Mouse (Mus musculus): ENCODE results near the gene Gm28539. TPM values are rescaled to one million over a fixed set of nuclear protein-coding genes. Genes with fewer than 3 reads are reported as not detected.

Gm28539 gene
- polyA plus RNA-seq, 1 experiment from 2014 or later, result not detected

DNA sequence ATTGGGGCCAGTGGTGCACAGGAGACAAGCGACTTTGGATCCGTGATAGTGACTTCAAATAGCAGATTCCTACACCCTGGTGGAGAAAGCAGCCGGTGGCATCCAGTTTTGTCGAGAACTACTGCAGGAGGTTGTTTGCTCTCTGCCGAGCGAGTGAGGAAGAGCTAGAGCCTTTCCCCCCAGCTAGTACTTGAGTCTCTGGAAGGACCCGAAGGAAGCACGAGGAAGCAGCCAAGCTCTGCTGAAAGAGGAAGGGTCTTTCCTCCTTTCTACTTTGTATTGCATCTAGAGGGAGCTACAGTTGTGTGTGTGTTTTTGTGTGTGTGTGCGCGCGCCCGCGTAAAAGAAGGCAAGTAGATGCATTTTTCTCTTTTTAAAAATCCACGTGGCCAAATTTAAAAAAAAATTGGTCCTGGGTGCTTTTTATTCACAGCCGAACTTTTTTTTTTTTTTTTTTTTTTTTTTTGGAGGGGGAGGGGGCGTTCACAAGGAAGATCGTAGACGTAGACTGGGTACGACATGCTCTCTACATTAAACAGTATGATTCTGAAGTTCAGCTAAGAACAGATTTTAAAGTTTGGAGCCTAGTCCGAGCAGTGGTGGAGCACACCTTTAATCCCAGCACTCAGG lies 41.8 kb downstream of the Gm28539 start:
- 12% methylated on average over 19 of the region's 20 CpGs for WGBS (ENCODE audit: missing documents)
- Histone ChIP-seq H3K27ac (peak overlapping the region; percentile 46), H3K36me3 (ENCODE audit: inconsistent target) (peaks cover 6% of the 10 kb centered on the region), H3K4me3 (ENCODE audit: inconsistent target) (peak overlapping the region; percentile 63), H3K79me2 (ENCODE audit: inconsistent target) (peaks cover 61% of the 10 kb centered on the region)

GRCm38 (mm10) chr16:18884044-18884443 lies 47.7 kb downstream of the Gm28539 start:
- Histone ChIP-seq H3K27ac (no peak overlapping the region), H3K4me3 (ENCODE audit: inconsistent target) (no peak overlapping the region), H3K79me2 (ENCODE audit: inconsistent target) (peaks cover 100% of the 10 kb centered on the region), H3K36me3 (ENCODE audit: inconsistent target) (no peaks in the 10 kb centered on the region)

GRCm38 (mm10) chr16:18893840-18894372 lies 57.5 kb downstream of the Gm28539 start:
- 88% methylated on average over 4 of the region's 4 CpGs for WGBS (ENCODE audit: missing documents)
- H3K27ac ChIP-seq, result no peak overlapping the region
- H3K79me2 ChIP-seq (ENCODE audit: inconsistent target), result peaks cover 59% of the 10 kb centered on the region
- peaks cover 18% of the 10 kb centered on the region for H3K36me3 ChIP-seq (ENCODE audit: inconsistent target)
- H3K4me3 ChIP-seq (ENCODE audit: inconsistent target), result no peak overlapping the region

GRCm38 (mm10) chr16:18895249-18895648 lies 58.9 kb downstream of the Gm28539 start:
- H3K4me3 ChIP-seq (ENCODE audit: inconsistent target), result no peak overlapping the region
- H3K79me2 ChIP-seq (ENCODE audit: inconsistent target), result peaks cover 46% of the 10 kb centered on the region
- WGBS (ENCODE audit: missing documents), result 83% methylated on average over 3 of the region's 3 CpGs
- peaks cover 24% of the 10 kb centered on the region for H3K36me3 ChIP-seq (ENCODE audit: inconsistent target)
- no peak overlapping the region for H3K27ac ChIP-seq

GRCm38 (mm10) chr16:18896429-18896828 lies 60.0 kb downstream of the Gm28539 start:
- Histone ChIP-seq H3K27ac (no peak overlapping the region), H3K36me3 (ENCODE audit: inconsistent target) (peaks cover 35% of the 10 kb centered on the region), H3K4me3 (ENCODE audit: inconsistent target) (no peak overlapping the region)

GRCm38 (mm10) chr16:18905648-18906047 lies 69.3 kb downstream of the Gm28539 start:
- WGBS (ENCODE audit: missing documents), result 92% methylated on average over 1 of the region's 1 CpGs
- no peak overlapping the region for H3K4me3 ChIP-seq (ENCODE audit: inconsistent target)
- H3K27ac ChIP-seq, result no peak overlapping the region
- H3K79me2 ChIP-seq (ENCODE audit: inconsistent target), result no peaks in the 10 kb centered on the region
- peaks cover 14% of the 10 kb centered on the region; the same call in 1 of the 2 replicates for H3K36me3 ChIP-seq (ENCODE audit: inconsistent target)

More at GRCm38 (mm10) chr16:18896429-18896828, 60.0 kb downstream of the Gm28539 start:
- WGBS (ENCODE audit: missing documents), result 94% methylated on average over 10 of the region's 10 CpGs
- H3K79me2 ChIP-seq (ENCODE audit: inconsistent target), result peaks cover 34% of the 10 kb centered on the region

GRCm38 (mm10) chr16:18916064-18916463 lies 79.7 kb downstream of the Gm28539 start:
- H3K4me3 ChIP-seq (ENCODE audit: inconsistent target), result no peak overlapping the region
- H3K27ac ChIP-seq, result no peak overlapping the region
- WGBS (ENCODE audit: missing documents), result 93% methylated on average over 4 of the region's 4 CpGs
- H3K36me3 ChIP-seq (ENCODE audit: inconsistent target), result peaks cover 43% of the 10 kb centered on the region
- H3K79me2 ChIP-seq (ENCODE audit: inconsistent target), result no peaks in the 10 kb centered on the region

GRCm38 (mm10) chr16:18921771-18922170 lies 85.4 kb downstream of the Gm28539 start:
- Histone ChIP-seq H3K79me2 (ENCODE audit: inconsistent target) (no peaks in the 10 kb centered on the region), H3K27ac (no peak overlapping the region), H3K4me3 (ENCODE audit: inconsistent target) (no peak overlapping the region), H3K36me3 (ENCODE audit: inconsistent target) (peaks cover 77% of the 10 kb centered on the region)
- 94% methylated on average over 2 of the region's 2 CpGs for WGBS (ENCODE audit: missing documents)

DNA sequence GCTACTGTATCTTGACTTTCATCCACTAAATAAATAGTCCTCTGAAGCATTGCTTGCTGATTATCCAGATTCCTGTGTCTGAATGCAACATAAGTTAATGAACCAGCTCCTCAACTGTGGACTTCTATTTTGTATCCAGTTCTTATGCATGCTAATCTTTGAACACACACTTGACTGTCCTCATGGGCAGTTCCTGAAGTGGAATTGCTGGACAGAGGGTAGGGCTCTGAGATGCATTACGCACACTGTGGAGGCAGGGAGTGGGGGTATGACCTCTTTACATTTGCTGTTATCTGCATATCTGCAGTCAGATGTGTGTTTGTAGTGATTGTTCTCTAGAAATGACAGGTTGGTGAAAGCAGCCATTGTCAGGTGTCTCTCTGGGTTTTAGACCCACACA lies 91.6 kb downstream of the Gm28539 start:
- WGBS (ENCODE audit: missing documents), result 100% methylated on average over 1 of the region's 1 CpGs
- Histone ChIP-seq H3K79me2 (ENCODE audit: inconsistent target) (no peaks in the 10 kb centered on the region), H3K4me3 (ENCODE audit: inconsistent target) (no peak overlapping the region), H3K27ac (no peak overlapping the region), H3K36me3 (ENCODE audit: inconsistent target) (peaks cover 58% of the 10 kb centered on the region)

DNA sequence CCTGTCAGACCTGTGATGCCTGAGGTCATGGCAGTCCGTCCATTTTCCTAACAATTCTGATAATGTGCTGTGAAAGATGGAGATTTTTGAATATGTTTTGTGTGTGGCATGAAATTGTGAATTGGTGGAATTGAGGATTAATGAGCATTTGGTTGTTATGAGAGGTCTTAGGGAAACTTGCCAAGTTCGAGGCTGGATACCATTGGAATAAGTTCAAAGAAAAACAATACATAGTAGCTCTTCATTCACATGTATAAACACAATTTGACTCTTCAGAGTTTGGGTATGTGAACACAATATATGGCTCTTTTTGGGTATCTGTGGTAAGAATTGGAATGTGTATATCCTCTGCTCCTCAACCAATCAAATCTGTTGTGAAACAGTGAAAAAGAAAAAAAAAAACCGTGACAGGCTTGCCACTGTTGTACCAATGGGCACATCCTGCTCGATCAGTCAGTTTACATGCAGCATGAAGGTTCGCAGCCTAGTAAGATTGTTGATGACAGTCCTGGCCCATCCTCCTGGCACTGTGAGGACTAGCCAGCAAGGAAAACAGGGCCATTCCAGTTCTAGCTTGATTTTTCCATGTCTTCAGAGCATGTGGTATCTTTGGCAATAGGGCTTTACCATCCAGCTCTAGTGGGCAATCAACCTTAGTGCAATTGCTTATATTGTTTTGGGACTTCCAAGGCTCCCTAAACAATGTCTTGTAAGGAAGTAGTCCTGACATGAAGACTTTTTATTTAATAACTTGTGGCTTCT lies 102.1 kb downstream of the Gm28539 start:
- Histone ChIP-seq H3K27ac (no peak overlapping the region), H3K79me2 (ENCODE audit: inconsistent target) (no peaks in the 10 kb centered on the region), H3K36me3 (ENCODE audit: inconsistent target) (peaks cover 44% of the 10 kb centered on the region), H3K4me3 (ENCODE audit: inconsistent target) (no peak overlapping the region)
- WGBS (ENCODE audit: missing documents), result 94% methylated on average over 5 of the region's 5 CpGs

GRCm38 (mm10) chr16:18943906-18944305 lies 107.5 kb downstream of the Gm28539 start:
- Histone ChIP-seq H3K4me3 (ENCODE audit: inconsistent target) (no peak overlapping the region), H3K36me3 (ENCODE audit: inconsistent target) (peaks cover 34% of the 10 kb centered on the region), H3K27ac (no peak overlapping the region), H3K79me2 (ENCODE audit: inconsistent target) (no peaks in the 10 kb centered on the region)
- 100% methylated on average over 4 of the region's 6 CpGs for WGBS (ENCODE audit: missing documents)

GRCm38 (mm10) chr16:18948941-18949340 lies 112.6 kb downstream of the Gm28539 start:
- 96% methylated on average over 9 of the region's 9 CpGs for WGBS (ENCODE audit: missing documents)
- Histone ChIP-seq H3K36me3 (ENCODE audit: inconsistent target) (peaks cover 67% of the 10 kb centered on the region), H3K4me3 (ENCODE audit: inconsistent target) (no peak overlapping the region), H3K79me2 (ENCODE audit: inconsistent target) (no peaks in the 10 kb centered on the region), H3K27ac (no peak overlapping the region)

- 100% methylated on average over 2 of the region's 2 CpGs for WGBS (ENCODE audit: missing documents)
- H3K4me3 ChIP-seq (ENCODE audit: inconsistent target), result no peak overlapping the region
- H3K79me2 ChIP-seq (ENCODE audit: inconsistent target), result no peaks in the 10 kb centered on the region
- no peak overlapping the region for H3K27ac ChIP-seq
- H3K36me3 ChIP-seq (ENCODE audit: inconsistent target), result peaks cover 81% of the 10 kb centered on the region
These were observed 114.0 kb downstream of the Gm28539 start for GRCm38 (mm10) chr16:18950351-18950750.

DNA sequence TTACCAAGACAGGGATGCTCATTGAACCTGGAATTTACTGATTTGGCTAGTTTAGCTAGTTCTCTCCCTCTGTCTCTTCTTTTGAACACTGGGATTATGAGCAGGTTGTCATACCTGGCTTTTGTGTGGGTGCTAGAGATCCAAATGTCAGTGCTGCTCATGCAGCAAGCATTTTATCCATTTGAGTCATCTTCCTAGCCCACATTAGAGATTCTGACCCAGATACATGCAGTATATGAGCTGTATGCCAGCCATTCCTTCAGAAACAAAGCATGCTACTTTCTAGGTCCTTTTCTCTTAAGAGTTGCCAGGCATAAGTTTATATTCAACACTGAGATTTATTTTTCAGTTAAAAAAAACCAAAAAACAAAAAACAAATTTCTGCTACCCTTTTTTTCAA lies 116.4 kb downstream of the Gm28539 start:
- H3K27ac ChIP-seq, result no peak overlapping the region

GRCm38 (mm10) chr16:18955070-18955469 lies 118.7 kb downstream of the Gm28539 start:
- H3K27ac ChIP-seq, result no peak overlapping the region
- 95% methylated on average over 3 of the region's 3 CpGs for WGBS (ENCODE audit: missing documents)
- H3K4me3 ChIP-seq (ENCODE audit: inconsistent target), result no peak overlapping the region
- no peaks in the 10 kb centered on the region for H3K79me2 ChIP-seq (ENCODE audit: inconsistent target)
- H3K36me3 ChIP-seq (ENCODE audit: inconsistent target), result peaks cover 71% of the 10 kb centered on the region

More for the DNA sequence above, 116.4 kb downstream of the Gm28539 start:
- Histone ChIP-seq H3K79me2 (ENCODE audit: inconsistent target) (no peaks in the 10 kb centered on the region), H3K36me3 (ENCODE audit: inconsistent target) (peaks cover 89% of the 10 kb centered on the region), H3K4me3 (ENCODE audit: inconsistent target) (no peak overlapping the region)
